Mouse (Mus musculus): ENCODE measurements around the gene Ppp1r1b.

The Ppp1r1b gene

DNA sequence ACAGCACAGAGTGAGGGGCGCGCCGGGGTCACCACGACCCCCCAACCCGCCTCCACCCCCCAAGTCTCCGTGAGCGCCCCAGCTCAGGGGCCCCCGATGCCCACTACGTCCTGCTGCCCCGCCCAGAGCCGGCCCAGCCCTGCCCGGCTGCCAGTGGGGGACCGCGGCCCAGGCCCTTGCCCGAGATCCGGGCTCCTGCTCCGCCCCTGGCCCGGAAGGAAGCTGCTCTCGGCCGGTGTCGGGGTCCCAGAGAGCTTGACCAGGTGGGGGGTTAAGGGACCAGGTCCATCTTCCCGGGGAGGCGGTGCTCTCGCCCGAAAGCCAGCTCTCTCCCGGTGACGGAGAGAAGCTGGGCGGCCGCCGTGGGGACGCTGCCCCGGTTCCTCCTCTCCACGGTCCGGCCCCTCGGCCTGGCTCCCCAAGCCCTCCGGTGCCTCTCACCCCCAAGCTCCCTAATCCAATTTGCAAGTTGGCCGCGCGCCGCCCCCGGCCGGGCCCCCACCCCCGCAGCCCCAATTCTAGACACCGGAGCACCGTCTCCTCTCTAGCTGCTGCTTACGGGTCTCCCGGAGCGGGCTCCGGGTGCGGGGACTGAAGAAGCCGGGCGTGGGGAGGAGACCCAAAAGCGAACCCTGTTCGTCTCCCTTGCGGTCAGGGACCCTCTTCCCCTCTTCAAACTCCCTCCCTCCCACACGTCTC, 19.7 kb upstream of the Ppp1r1b start:
- peak in 1 of 2 experiments; percentile 53 for DNase-seq (ENCODE audit: inconsistent age in 2 of 2, low spot score in 1 of 2)

DNA sequence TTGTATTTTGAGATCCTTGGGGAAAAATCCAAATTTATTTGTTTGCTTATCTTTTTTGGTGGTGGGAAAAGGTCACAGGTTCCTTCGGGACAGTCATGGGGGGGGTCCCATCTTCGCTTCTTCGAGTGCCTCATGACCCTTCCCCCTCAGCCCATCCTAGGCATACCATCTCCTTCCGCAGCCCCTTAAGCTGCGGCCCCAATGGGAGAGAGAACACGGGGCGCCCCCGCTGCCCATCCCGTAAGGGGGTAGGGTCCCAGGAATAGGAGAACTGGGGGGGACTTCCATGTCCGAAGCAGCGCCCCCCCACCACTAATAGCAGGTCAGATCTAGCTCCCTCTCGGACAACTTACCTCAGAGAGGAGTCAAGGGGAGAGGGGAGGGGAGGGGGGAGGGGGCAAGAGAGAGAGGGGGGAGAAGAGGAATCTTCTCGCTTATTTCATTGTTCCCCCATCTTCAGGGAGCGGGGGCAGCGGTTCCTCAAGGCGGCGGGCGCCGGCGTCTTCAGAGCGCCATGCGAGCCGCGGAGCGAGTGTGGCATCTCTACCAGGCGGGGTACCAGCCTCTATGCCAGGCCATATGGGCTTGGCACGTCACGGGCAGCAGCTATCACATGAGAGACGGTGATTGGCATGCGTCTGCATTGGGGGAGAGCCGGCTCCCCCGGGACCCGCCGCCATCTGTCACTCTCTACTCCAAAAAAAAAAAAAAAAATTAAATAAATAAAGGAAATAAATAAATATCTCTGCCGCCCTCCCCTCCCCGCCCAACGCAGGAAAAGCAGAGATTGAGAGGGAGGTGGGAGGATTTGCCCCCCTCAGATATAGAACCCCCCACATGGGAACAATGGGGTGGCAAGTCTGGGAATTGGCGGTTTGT, 18.9 kb upstream of the Ppp1r1b start, which contains the start of gene Neurod2:
TSS of gene Neurod2 (minus strand) at position 568 of the 879 bp plus-strand sequence.
- peak in 1 of 2 experiments; percentile 18 for DNase-seq (ENCODE audit: inconsistent age in 2 of 2, low spot score in 1 of 2)

DNA sequence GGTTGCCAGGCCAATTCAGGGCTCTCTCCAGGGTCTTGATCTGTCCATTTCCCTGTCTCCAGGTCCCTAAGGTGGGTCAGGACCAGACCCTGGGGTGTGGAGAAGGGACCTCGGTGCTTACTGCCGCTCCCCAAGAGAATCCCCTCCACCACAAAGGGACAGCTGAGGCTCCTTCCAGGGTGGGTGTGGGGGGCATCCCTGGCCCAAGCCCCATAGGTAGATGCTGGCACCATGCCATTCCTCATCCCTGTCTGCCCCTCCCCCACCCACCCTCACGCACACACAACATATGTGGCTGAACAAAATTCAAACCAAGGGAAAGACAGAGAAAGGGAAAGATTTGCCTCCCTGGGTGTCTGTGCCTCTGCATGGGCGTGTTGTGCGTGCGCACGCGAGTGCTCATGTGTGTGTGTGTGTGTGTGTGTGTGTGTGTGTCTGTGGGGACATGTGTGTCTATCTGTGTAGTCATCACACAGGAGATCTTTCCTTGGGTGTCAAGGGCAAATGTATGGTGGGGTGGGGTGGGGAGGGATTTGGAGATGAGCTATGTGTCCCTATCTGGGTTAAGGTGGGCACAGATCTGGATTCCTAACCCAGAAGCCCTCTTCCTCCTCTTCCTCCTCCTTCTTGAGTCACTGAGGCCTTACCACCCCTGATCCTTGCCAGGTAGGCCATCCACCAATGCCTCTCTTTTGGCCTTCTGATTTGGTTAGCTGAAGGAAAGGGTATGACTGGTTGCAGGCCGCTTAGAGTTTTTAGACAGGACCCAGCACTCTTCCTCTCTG, 18.1 kb upstream of the Ppp1r1b start:
- DNase-seq (ENCODE audit: inconsistent age in 2 of 2, low spot score in 1 of 2) = peak in 1 of 2 experiments; percentile 15

DNA sequence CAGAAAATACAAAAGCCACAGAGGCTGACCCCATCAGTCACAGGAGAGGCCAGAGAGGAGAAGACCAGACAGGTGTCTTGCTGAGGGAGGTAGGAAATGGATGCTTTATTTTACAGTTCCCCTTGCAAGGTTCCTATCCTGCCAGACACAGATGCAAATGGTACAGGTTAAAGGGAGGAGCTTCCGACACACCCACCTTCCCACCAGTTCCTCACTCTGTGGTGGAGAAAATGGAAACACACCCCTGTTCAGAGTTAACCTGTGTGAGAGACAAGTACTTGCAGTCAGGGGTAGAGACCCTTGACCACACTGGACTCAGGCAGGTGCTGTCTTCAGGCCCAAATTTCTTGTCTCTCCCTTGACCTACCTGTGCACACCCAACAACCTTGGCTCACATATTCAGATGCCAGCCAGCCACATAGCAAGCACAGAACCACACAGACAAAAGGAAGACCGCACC, 17.4 kb upstream of the Ppp1r1b start:
- DNase-seq (ENCODE audit: inconsistent age in 2 of 2, low spot score in 1 of 2) = peak in 1 of 2 experiments; percentile 15

DNA sequence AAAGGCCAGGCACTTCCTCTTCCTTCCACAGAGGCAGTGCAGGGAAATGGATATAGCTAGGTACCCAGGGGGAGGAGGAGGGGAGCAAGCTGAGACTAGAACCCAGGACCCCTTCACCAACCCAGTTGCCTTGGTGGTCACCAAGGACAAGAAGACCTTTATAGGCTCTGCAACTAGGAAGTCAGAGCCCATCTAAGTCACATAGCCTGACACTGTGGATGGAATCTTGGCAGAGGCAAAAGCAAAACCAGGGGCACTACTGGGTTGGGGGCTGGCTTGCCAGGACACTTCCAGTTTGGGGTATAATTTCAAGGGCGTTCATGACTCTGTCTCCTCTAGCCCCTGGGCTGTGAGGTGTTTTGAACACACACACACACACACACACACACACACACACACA, 16.8 kb upstream of the Ppp1r1b start:
- DNase-seq (ENCODE audit: inconsistent age in 2 of 2, low spot score in 1 of 2) = no peak

DNA sequence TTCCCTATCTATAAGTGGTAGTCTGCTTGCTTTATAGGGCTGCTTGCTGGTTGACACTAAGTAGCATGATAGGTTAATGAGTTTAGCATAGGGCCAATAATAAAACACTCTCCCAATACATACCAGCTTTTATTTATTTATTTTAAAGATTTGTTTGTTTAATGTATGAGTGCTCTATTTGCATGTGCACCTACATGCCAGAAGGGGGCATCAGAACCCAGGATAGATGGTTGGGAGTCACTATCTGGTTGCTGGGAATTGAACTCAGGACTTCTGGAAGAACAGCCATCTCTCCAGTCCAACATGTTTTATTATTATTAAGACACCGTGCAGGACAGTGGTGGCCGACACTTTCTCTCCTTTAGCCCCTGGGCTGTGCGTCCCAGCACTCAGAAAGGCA, 16.0 kb upstream of the Ppp1r1b start:
- DNase-seq (ENCODE audit: inconsistent age in 2 of 2, low spot score in 1 of 2) = no peak

DNA sequence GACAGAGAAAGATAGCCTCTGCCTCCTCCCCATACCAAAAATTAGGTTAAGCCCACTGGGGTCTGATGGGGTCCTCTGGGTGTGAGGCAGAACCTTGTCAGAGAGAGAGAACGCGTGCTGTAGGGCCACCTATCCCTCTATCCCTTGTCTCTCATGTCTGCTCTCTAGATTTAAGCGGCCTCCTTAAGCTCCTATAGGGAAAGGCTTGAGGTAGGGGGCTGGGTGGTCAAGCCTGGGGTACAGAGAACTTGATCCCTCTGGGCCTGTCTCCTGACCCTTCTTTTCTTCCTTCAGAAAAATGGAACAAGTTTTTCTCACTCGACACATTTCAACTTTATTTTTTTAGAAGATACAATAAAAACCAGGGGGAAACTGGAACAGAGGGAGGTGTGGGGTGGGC, 15.4 kb upstream of the Ppp1r1b start:
- no peak for DNase-seq (ENCODE audit: inconsistent age in 2 of 2, low spot score in 1 of 2)

DNA sequence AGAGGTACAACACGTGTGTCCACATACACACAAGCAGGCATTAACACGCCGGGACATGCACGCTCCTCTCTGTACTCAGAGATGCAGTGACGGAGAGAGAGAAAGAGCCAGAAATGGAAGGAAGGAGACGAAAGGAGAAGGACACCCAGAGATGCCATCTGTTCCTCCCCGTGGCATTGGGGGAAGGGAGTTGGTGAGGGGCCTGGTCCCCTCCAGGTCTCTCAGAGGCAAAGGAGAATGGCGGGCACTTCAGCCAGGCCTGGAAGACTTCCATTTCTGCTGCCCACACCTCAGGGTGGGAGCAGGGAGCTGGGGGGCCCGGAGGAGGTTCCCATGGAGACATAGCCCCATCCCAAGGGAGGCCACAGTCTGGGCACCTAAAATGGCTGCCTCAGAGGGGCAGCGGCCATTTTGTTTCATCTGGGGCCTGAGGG, 14.9 kb upstream of the Ppp1r1b start:
- DNase-seq (ENCODE audit: inconsistent age in 2 of 2, low spot score in 1 of 2) = no peak

DNA sequence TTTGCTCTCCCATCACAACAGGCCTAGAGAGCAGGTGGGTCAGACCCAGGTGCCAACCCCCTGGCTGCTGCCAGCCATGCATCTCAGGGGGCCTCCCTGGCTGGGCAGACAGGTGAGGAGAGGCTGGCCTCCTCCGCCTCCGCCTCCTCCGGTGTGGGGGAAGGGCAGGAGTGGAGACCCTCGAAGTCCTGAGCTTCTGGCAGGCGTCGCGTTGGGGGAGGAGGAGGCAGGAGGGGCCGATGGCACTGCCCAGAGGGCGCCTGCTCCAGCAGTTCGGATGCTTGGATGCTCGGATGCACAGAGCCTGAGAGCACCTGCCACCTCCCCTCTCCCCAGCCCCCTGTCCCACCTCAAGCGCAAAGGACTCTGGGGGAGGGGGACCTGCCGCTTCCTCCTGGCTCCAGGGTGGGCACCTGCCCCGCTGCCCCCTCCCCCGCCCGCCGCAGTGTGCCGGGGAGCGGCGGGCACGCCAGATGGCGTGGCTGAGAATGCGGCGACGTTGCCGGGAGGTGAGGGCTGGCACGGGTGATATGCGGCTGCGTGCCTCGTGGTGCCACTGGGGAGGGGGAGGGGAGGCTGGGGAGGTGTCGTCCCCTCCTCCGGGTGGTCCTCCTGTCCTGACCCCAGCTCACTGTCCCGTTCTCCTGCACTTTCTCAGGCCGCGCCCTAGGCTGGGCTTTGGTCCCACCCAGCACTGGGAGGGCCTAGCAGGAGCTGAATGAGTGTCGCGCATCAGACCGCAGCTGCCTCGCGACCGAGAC, 14.0 kb upstream of the Ppp1r1b start:
- DNase-seq (ENCODE audit: inconsistent age in 2 of 2, low spot score in 1 of 2) = peak in 1 of 2 experiments; percentile 15

DNA sequence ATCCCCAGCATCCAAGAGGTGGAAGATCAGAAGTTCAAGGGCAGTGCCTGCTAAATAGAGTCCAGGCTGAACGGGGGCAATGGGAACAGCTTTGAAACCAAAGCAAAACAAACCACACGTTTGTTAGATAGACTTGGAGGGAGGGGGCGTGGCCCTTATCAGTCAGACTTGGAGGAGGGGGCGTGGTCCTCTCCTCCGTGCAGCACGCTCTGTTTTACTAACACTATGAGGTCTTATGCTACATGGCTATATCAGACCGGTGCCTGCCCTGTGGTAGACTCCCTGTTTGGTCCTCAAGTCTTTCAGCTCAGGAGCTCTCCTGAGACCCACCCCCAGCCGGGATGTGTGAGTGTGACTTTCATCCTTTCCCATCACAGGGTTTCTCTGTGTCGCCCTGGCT, 13.0 kb upstream of the Ppp1r1b start:
- peak in 1 of 2 experiments; percentile 16 for DNase-seq (ENCODE audit: inconsistent age in 2 of 2, low spot score in 1 of 2)

DNA sequence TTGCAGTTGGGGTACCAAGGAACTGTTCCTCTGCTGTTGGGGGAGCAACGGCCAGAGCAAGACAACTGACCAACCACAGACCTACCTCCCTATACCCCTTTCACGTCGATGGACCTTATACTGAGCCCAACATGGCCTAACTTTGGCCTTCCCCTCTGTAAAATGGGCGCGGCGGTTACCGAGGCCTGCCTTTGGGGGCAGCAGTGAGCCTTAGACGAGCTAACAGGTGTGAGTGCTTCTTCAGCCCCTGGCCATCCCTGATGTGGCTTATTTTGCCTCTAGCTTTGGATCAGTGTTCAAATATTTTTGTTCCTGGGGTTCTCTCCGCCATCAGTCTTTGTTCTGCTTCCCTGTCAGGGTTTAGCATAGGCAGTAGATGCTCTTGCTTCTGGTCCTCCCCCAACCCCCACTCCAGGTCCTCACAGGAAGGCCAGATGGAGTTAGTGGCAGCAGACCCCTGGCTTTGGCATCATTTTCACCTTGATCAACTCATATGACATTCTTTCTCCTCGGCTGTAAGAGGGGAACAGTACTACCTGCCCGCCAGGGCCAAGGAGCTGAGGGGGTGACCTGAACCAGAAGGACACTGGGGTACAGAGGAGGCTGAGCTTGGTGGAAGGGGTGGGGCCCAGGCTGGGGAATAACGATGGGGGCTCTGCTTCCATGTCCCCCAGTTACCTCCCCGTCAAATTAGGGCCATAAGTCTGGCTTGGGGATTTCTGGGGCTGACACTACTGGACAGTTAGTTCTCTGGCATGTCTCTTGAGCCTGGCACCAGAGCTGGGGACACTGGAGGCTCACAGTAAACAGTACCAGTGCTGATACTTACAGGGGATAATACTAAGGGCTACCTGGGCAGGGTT, 11.7 kb upstream of the Ppp1r1b start:
- no peak for DNase-seq (ENCODE audit: inconsistent age in 2 of 2, low spot score in 1 of 2)

DNA sequence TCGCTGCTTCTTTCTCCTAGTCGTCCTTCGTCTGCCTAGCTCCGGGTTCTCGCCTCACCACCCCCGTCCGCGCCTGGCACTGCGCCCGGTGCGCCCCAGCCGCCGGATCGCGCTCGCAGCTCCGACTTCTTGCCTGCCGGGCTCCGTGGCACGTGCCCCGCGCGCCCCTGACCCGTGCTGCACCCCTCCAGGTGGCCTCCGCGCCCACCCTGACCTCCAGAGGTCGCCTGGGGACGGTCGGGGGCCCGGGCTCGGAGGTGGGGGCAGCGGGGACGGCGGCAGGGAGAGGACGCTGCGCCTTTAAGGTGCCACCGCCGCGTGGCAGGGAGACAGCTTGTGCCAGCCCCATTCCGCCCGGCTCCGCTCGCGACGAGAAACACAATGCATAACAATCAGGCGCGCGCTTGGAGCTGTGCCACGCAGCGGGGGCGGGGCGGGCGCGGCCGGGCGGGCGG, 9.7 kb upstream of the Ppp1r1b start:
- DNase-seq (ENCODE audit: inconsistent age in 2 of 2, low spot score in 1 of 2) = peak; percentile 47 to 78

DNA sequence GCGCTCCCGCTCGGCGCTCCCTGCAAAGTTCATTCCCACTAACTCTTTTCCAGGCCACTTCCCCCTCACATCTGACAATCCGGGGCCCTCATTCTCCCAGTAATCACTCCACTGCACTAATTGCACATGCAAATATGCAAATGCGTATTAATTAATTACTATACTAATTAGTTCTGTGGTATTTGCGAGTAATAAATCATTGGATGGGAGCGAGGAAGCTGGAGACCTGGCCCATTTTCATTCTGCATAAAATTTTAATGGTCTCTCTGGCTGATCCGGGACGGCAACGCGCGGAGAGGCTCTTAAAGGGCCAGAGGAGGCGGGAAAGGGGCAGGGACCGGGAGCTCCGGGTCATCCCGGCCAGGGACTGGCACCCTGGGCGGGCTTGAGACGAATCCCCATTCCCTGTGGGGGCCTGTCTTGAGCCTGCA, 9.1 kb upstream of the Ppp1r1b start:
- peak in 1 of 2 experiments; percentile 70 for DNase-seq (ENCODE audit: inconsistent age in 2 of 2, low spot score in 1 of 2)

DNA sequence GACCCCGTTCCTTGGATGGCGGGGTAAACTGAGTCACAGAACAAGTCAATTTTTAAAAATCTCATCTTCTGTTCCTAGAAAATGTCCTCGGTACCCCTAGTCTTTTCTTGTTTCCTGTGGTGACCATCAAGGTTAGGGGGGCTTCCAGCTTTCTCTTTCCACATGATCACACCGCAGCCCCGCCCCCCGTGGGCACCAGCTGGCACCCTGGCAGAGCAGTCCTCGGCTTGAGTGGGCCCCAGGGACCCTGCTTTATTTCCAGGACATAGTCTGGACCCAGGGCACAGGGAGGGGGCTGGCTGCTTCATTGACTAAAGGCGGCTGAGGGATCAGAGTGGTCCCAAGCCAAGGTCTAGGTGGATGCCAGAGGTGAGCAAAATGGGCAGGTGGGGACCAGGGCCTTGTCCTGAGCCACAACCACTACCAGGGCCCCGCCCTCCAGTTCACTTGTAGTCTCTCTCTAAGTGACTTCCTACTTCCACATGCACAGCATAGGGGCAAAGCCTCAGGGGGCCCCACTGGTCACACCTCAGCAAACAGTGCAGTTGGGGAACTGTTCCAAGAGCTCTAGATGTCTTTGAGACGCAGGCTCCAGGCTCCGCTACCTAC, 8.4 kb upstream of the Ppp1r1b start:
- no peak for DNase-seq (ENCODE audit: inconsistent age in 2 of 2, low spot score in 1 of 2)

DNA sequence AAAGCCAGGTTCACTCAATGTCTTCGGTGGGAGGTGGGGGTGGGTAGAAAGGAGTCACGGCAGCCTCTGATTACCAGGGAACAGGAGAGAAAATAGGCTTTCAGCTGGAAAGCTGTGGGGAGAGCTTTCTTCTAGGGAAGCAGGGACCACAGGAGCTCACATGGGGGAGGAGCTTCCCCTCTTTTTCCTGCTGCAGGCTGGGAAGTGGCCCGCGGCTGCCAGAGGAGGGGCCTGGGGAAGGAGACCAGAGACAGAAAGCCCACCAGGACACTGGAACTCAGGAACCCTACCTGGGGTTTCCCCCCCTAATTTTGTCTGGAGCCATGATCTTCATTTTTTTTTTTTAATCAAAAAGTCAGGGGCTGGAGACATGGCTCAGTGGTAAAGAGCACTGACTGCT, 7.6 kb upstream of the Ppp1r1b start:
- DNase-seq (ENCODE audit: inconsistent age in 2 of 2, low spot score in 1 of 2) = no peak

DNA sequence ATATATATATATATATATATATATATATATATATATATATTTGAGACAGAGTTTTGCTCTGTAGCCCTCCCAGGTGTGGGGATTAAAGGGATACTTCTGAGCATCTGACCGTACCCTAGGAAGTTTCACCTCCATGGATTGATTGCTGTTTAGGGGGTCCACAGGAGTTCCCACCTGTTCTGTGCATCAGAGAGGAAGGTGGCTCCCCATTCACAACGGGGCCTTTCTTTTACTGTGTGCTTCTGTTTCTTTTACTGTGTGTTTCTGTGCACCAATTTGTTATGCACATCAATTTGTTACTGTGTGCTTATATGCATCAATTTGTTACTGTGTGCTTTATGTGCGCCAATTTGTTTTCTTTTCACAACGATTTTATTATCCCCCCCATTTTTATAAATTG, 7.0 kb upstream of the Ppp1r1b start:
- DNase-seq (ENCODE audit: inconsistent age in 2 of 2, low spot score in 1 of 2) = no peak

DNA sequence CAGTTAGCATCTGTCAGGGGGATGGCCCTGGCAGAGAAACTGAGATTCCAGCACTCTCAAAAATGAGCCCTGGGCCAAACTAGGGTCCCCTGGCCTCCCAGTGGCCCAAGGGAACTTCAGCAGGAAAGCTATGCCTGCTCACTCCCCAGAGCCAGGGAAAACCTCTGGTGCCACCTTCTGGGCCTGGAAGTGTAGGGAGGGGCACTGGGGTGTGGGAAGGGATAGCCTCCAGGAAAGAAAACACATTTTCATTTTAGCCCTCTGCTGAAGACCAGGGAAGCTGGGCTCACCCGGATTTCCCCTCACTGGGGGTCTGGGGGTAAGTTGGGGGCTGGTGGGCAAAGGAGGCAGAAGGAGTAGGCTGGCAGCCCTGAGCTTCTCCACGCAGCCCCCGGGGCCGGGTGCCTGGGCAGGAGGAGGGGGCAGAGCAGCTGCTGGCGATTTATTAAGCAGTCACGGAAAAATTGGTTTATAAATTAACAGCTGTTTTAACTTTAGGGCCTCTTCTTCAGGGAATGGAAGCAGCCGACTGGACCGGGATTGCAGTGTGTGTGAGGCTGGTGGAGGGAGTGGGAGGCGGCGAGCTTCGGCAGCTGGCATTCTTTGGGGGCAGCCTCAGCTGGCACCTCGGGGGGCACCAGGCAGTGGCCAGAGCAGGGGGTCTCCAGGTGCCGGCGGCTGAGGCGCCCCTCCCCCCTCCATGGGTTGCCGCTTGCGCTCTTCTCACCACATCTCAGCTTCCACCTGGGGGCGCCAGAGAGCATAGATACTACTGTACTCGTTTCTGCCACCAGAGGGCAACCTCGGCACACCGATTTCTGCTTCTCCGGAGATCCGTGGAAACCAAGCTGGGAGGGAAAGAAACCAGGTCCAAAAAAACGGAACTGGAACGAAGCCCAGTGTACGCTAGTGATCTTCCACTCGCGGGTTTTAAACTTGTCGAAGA, 5.9 kb upstream of the Ppp1r1b start:
- DNase-seq (ENCODE audit: inconsistent age in 2 of 2, low spot score in 1 of 2) = peak; percentile 90 to 98

DNA sequence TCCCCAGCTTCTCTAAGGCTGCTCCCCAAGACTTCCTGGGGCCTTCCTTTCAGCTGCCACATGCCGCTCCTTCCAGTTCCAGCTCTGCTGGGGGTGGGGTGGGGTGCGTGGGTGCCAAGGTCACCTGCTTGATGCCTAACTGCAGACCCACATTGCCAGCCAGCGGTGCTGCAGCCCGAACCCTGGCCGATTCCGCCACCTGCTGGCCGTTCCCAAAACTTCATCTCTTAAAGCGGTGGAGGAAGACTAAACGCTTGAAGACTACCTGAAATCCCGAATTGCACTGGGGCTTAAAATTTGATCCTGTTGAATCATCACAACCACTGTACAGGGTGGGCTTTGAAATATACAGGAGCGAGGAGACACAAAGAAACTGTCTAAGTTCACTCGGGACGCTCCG, 3.0 kb upstream of the Ppp1r1b start:
- peak; percentile 77 to 94 for DNase-seq (ENCODE audit: inconsistent age in 2 of 2, low spot score in 1 of 2)
